Mouse (Mus musculus): ENCODE data around the gene Senp8.
A peak's percentile ranks its signal among the peaks of the same experiment; 100 is the strongest.

Senp8 gene

GRCm38 (mm10) chr9:59709225-59709624, 41.3 kb downstream of the Senp8 start:
- DNase-seq, result no peak

GRCm38 (mm10) chr9:59706850-59707825, 43.4 kb downstream of the Senp8 start:
- no peak for DNase-seq

GRCm38 (mm10) chr9:59703099-59703498, 47.4 kb downstream of the Senp8 start:
- DNase-seq, result no peak

- DNase-seq, result no peak
Observed at GRCm38 (mm10) chr9:59701094-59701493, 49.4 kb downstream of the Senp8 start.

- no peak for DNase-seq
Observed at GRCm38 (mm10) chr9:59696381-59696780, 54.1 kb downstream of the Senp8 start.

GRCm38 (mm10) chr9:59695451-59695813, 55.1 kb downstream of the Senp8 start:
- no peak for DNase-seq

GRCm38 (mm10) chr9:59694571-59695450, 55.7 kb downstream of the Senp8 start:
- DNase-seq, result no peak

- peak; percentile 50 for DNase-seq
Observed at GRCm38 (mm10) chr9:59692145-59692544, 58.4 kb downstream of the Senp8 start.

- DNase-seq, result peak; percentile 90
Observed at GRCm38 (mm10) chr9:59691635-59692094, 58.8 kb downstream of the Senp8 start.

- DNase-seq, result peak; percentile 34
Observed at GRCm38 (mm10) chr9:59687416-59688046, 63.0 kb downstream of the Senp8 start.
